Mouse (Mus musculus): ENCODE measurements at regions not wholly inside any gene's neighbourhood (a gene's known extent, or its start where the extent isn't known, plus 50 kb on each side); places are given as distances from the start of the nearest gene placed in this dataset.
"Not testable (repeated sequence)": the region's sequence is repeated elsewhere in the genome, so short reads cannot be mapped to it uniquely, and the experiment has no call there.

- no peak for DNase-seq
Observed at GRCm38 (mm10) chr15:87818566-87818965, 274.5 kb downstream of the Fam19a5 start.

GRCm38 (mm10) chr15:87842097-87842496, 298.0 kb downstream of the Fam19a5 start:
- DNase-seq, result no peak

- no peak for DNase-seq
Observed at GRCm38 (mm10) chr15:87859069-87859468, 315.0 kb downstream of the Fam19a5 start.

- peak; percentile 18 for DNase-seq
Observed at GRCm38 (mm10) chr15:87876286-87876899, 332.3 kb downstream of the Fam19a5 start.

GRCm38 (mm10) chr15:87890903-87891302, 346.8 kb downstream of the Fam19a5 start:
- no peak for DNase-seq

- not testable (repeated sequence) for DNase-seq
Observed at GRCm38 (mm10) chr15:87894866-87895265, 350.8 kb downstream of the Fam19a5 start.

- DNase-seq, result no peak
Observed at GRCm38 (mm10) chr15:87898655-87899054, 354.6 kb downstream of the Fam19a5 start.

- DNase-seq, result no peak
Observed at GRCm38 (mm10) chr15:87904436-87904835, 360.3 kb downstream of the Fam19a5 start.

GRCm38 (mm10) chr15:87906310-87906709, 362.2 kb downstream of the Fam19a5 start:
- no peak for DNase-seq

- DNase-seq, result peak; percentile 34
Observed at GRCm38 (mm10) chr15:87922091-87922490, 378.0 kb downstream of the Fam19a5 start.

- DNase-seq, result no peak
Observed at GRCm38 (mm10) chr15:87922781-87923446, 378.8 kb downstream of the Fam19a5 start.

- DNase-seq, result peak; percentile 16
Observed at GRCm38 (mm10) chr15:87923906-87924305, 379.8 kb downstream of the Fam19a5 start.

GRCm38 (mm10) chr15:87936041-87936440, 391.9 kb downstream of the Fam19a5 start:
- no peak for DNase-seq

GRCm38 (mm10) chr15:87940837-87941236, 396.7 kb downstream of the Fam19a5 start:
- DNase-seq, result peak; percentile 68

- no peak for DNase-seq
Observed at GRCm38 (mm10) chr15:87952531-87952930, 408.4 kb downstream of the Fam19a5 start.

GRCm38 (mm10) chr15:87955685-87956256, 411.7 kb downstream of the Fam19a5 start:
- no peak for DNase-seq

GRCm38 (mm10) chr15:87958866-87959265, 414.8 kb downstream of the Fam19a5 start:
- DNase-seq, result no peak

GRCm38 (mm10) chr15:87972641-87973040, 428.5 kb downstream of the Fam19a5 start:
- DNase-seq, result no peak

- no peak for DNase-seq
Observed at GRCm38 (mm10) chr15:87987322-87987985, 443.4 kb downstream of the Fam19a5 start.

GRCm38 (mm10) chr15:87994546-87994945, 450.4 kb downstream of the Fam19a5 start:
- no peak for DNase-seq

GRCm38 (mm10) chr15:88017076-88017475, 473.0 kb downstream of the Fam19a5 start:
- no peak for DNase-seq

GRCm38 (mm10) chr15:88032751-88033150, 488.7 kb downstream of the Fam19a5 start:
- no peak for DNase-seq

GRCm38 (mm10) chr15:88033725-88034124, 489.6 kb downstream of the Fam19a5 start:
- DNase-seq, result no peak

GRCm38 (mm10) chr15:88035486-88035885, 491.4 kb downstream of the Fam19a5 start:
- no peak for DNase-seq

All from right cerebral cortex, postnatal 4 days (tissue).